Mouse (Mus musculus) neural tube, embryonic 15.5 days (tissue): ENCODE data around the gene Churc1. TPM values are rescaled to one million over a fixed set of nuclear protein-coding genes. Genes with fewer than 3 reads are reported as not detected.

Source experiments
- ATAC-seq: fragments of 200-750 bp; cut with Nextera tagmentation; 2 replicates; pipeline ENCODE4 v1.8.0; 2017; ENCODE audit warnings: mild to moderate bottlenecking, moderate TSS enrichment, moderate library complexity; ENCODE audit not compliant: low FRiP score
- H3K27ac ChIP-seq: fragments of 300-500 bp; sonication (generic); replicated peaks from 2 replicates; pipeline ENCODE4 v1.5.1; 2015; ENCODE audit warnings: mild to moderate bottlenecking, inconsistent platforms
- H3K27me3 ChIP-seq: fragments of 300-500 bp; sonication (generic); replicated peaks from 2 replicates; pipeline ENCODE4 v1.6.1; 2015; ENCODE audit warnings: inconsistent platforms
- H3K36me3 ChIP-seq: fragments of 300-500 bp; sonication (generic); 2 replicates; pipeline ENCODE4 v1.6.1; 2015; ENCODE audit warnings: inconsistent platforms
- H3K4me1 ChIP-seq: fragments of 300-500 bp; sonication (generic); 2 replicates; pipeline ENCODE4 v1.6.1; 2015; ENCODE audit warnings: inconsistent platforms
- H3K4me2 ChIP-seq: fragments of 300-500 bp; sonication (generic); 2 replicates; pipeline ENCODE4 v1.6.1; 2015; ENCODE audit warnings: inconsistent platforms, mild to moderate bottlenecking, moderate library complexity
- H3K4me3 ChIP-seq: fragments of 300-500 bp; sonication (generic); replicated peaks from 2 replicates; pipeline ENCODE4 v1.5.1; 2015; ENCODE audit warnings: mild to moderate bottlenecking, inconsistent platforms
- H3K9ac ChIP-seq: fragments of 300-500 bp; sonication (generic); replicated peaks from 2 replicates; pipeline ENCODE4 v1.6.1; 2015; ENCODE audit warnings: mild to moderate bottlenecking, inconsistent platforms
- H3K9me3 ChIP-seq: fragments of 300-500 bp; sonication (generic); replicated peaks from 2 replicates; pipeline ENCODE4 v1.6.1; 2016; ENCODE audit warnings: inconsistent platforms
- WGBS: fragments of 180-500 bp; shearing (Covaris S2); methylation state at CpG from one replicate; pipeline ENCODE4 v1.1.7; 2015; ENCODE audit warnings: mixed read lengths; 5-methylcytosine and 5-hydroxymethylcytosine counted together
- polyA plus RNA-seq: library from polyadenylated mRNA; unstranded; fragments of >200 nt; fragmentation: Nextera tagmentation; extraction: Ambion mirVana; gene quantifications from 2 replicates; pipeline ENCODE4 v1.2.1, GENCODE M21; 2015

Gene Churc1
- polyA plus RNA-seq, 1 experiment from 2014 or later: 173 TPM

- Histone ChIP-seq H3K9ac (no peak overlapping the region), H3K27me3 (no peaks in the 10 kb centered on the region), H3K9me3 (no peaks in the 10 kb centered on the region), H3K4me2 (no peak overlapping the region), H3K4me1 (no peaks in the 10 kb centered on the region), H3K4me3 (no peak overlapping the region), H3K36me3 (peaks cover 16% of the 10 kb centered on the region), H3K27ac (no peak overlapping the region)
- ATAC-seq: no peak
- 59% methylated on average over 5 of the region's 5 CpGs for WGBS
Measured at GRCm38 (mm10) chr12:76798008-76798720, 32.8 kb downstream of the Churc1 start.

DNA sequence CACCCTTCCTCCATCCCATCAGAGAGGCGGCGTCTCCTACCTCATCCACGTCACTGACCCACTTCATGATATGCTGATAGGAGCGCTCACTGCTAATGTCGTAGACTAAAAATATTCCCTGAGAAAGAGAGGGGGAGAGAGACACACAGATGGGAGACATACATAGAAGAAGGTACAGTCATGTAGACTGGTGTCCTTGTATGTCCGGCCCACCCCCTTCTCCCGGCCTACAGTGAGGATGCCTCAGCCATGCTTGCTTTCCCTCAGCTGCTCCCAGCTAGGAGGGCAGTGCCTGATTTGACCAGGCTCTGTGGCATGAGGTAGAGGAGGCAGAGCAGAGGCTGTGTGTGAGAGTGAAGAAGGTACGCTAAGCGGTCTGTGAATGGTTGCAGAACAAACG lies 37.7 kb downstream of the Churc1 start:
- 95% methylated on average over 10 of the region's 10 CpGs for whole genome bisulfite sequencing
- no peak overlapping the region for H3K27ac ChIP-seq
- H3K4me2 ChIP-seq: no peak overlapping the region
- H3K36me3 ChIP-seq: peaks cover 16% of the 10 kb centered on the region
- no peaks in the 10 kb centered on the region for H3K9me3 ChIP-seq
- H3K27me3 ChIP-seq: no peaks in the 10 kb centered on the region
- H3K9ac ChIP-seq: no peak overlapping the region
- ATAC-seq: no peak
- H3K4me3 ChIP-seq: no peak overlapping the region
- H3K4me1 ChIP-seq: no peaks in the 10 kb centered on the region

GRCm38 (mm10) chr12:76803700-76804252 lies 38.4 kb downstream of the Churc1 start:
- Histone ChIP-seq H3K27ac (no peak overlapping the region), H3K4me3 (no peak overlapping the region), H3K9ac (no peak overlapping the region), H3K4me2 (no peak overlapping the region), H3K36me3 (peaks cover 16% of the 10 kb centered on the region), H3K9me3 (no peaks in the 10 kb centered on the region), H3K27me3 (no peaks in the 10 kb centered on the region), H3K4me1 (no peaks in the 10 kb centered on the region)
- ATAC-seq: no peak
- 58% methylated on average over 7 of the region's 7 CpGs for WGBS

DNA sequence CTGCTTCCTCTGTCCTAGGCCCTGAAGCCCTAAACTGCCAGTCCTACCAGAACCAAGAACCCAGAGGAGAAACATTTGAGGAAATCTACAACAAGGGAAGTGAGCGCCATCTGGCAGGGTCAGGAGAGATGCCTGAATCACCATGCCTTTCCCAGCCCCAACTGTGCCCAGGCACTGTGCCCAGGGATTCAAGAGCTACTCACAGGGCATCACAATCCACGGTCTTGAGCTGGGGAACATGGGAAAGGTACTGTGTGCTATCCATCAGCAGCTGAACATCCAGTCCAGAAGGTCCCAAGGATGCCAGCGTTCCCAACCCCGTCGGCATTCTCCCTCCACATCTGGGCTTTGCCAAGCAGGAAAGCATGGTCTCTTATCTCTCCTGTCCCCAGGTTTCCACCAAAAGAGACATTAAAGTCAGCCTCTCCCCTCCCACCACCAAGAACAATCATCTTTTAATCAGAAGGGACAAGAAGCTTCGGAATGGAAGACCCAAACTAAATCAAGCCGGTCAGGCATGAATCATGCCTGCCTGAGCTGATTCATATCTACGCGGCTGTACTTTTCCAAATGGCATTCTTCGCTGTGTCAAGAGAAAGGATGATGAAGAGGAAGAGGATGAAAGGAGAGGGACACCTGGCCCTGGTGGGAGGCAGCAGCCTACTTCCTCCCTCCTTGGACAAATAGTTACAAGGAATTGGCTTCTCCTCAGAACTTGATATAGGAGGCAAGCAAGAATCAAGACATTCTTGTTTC lies 39.9 kb downstream of the Churc1 start:
- H3K9me3 ChIP-seq: no peaks in the 10 kb centered on the region
- H3K4me3 ChIP-seq: no peak overlapping the region
- no peak for ATAC-seq
- no peaks in the 10 kb centered on the region for H3K27me3 ChIP-seq
- no peak overlapping the region for H3K27ac ChIP-seq
- H3K36me3 ChIP-seq: peaks cover 3% of the 10 kb centered on the region; the same call in 1 of the 2 replicates
- H3K4me2 ChIP-seq: no peak overlapping the region
- 91% methylated on average over 10 of the region's 10 CpGs for WGBS
- no peaks in the 10 kb centered on the region for H3K4me1 ChIP-seq
- no peak overlapping the region for H3K9ac ChIP-seq

DNA sequence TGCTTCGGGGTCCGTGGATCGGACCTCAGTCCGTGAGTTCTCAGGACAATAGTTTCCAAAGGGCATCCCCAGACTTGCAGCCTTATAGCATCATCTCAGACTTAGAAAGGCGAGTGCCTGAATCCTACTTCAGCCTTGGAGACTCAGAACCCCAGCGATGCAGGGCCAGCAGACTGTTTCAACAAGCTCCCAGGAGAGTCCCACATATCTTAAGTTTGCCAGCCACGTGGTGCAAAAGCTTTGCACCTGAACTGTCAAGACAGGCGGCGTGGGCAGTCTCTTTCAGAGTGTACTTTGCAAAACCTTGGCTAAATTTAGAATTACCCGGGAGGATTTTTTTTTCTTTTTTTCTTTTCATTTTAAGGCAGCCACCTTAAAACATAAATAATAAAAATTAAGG lies 42.5 kb downstream of the Churc1 start:
- no peak for ATAC-seq
- Histone ChIP-seq H3K27me3 (no peaks in the 10 kb centered on the region), H3K9me3 (no peaks in the 10 kb centered on the region), H3K27ac (no peak overlapping the region), H3K36me3 (peaks cover 4% of the 10 kb centered on the region; the same call in 1 of the 2 replicates), H3K9ac (no peak overlapping the region), H3K4me1 (no peaks in the 10 kb centered on the region), H3K4me3 (no peak overlapping the region), H3K4me2 (no peak overlapping the region)
- 84% methylated on average over 10 of the region's 10 CpGs for WGBS

- no peak overlapping the region for H3K4me3 ChIP-seq
- H3K9ac ChIP-seq: no peak overlapping the region
- H3K4me2 ChIP-seq: no peak overlapping the region
- no peak overlapping the region for H3K27ac ChIP-seq
- 0 out of 2 replicates have a peak, but pooled peaks cover 2% of the 10 kb centered on the region for H3K4me1 ChIP-seq
- ATAC-seq: no peak
- H3K27me3 ChIP-seq: no peaks in the 10 kb centered on the region
- WGBS: 92% methylated on average over 5 of the region's 5 CpGs
- peaks cover 4% of the 10 kb centered on the region; the same call in 1 of the 2 replicates for H3K36me3 ChIP-seq
- H3K9me3 ChIP-seq: no peaks in the 10 kb centered on the region
Measured at GRCm38 (mm10) chr12:76810491-76810890, 45.2 kb downstream of the Churc1 start.

- H3K9me3 ChIP-seq: no peaks in the 10 kb centered on the region
- no peak overlapping the region for H3K9ac ChIP-seq
- H3K4me3 ChIP-seq: no peak overlapping the region
- H3K4me1 ChIP-seq: 0 out of 2 replicates have a peak, but pooled peaks cover 2% of the 10 kb centered on the region
- H3K36me3 ChIP-seq: peaks cover 4% of the 10 kb centered on the region; the same call in 1 of the 2 replicates
- ATAC-seq: no peak
- no peaks in the 10 kb centered on the region for H3K27me3 ChIP-seq
- no peak overlapping the region for H3K27ac ChIP-seq
- H3K4me2 ChIP-seq: no peak overlapping the region
- 92% methylated on average over 4 of the region's 4 CpGs for WGBS
Measured at GRCm38 (mm10) chr12:76811006-76811405, 45.7 kb downstream of the Churc1 start.

- Histone ChIP-seq H3K36me3 (peaks cover 4% of the 10 kb centered on the region; the same call in 1 of the 2 replicates), H3K4me1 (peaks cover 10% of the 10 kb centered on the region; the same call in 1 of the 2 replicates), H3K27me3 (no peaks in the 10 kb centered on the region), H3K27ac (no peak overlapping the region), H3K4me2 (no peak overlapping the region), H3K9ac (no peak overlapping the region), H3K9me3 (no peaks in the 10 kb centered on the region), H3K4me3 (no peak overlapping the region)
- no peak for ATAC-seq
- WGBS: 89% methylated on average over 10 of the region's 10 CpGs
Measured at GRCm38 (mm10) chr12:76813543-76813942, 48.2 kb downstream of the Churc1 start.

GRCm38 (mm10) chr12:76814120-76814519 lies 48.8 kb downstream of the Churc1 start:
- 86% methylated on average over 2 of the region's 2 CpGs for WGBS
- peaks cover 13% of the 10 kb centered on the region for H3K4me1 ChIP-seq
- H3K27me3 ChIP-seq: no peaks in the 10 kb centered on the region
- ATAC-seq: no peak
- peaks cover 4% of the 10 kb centered on the region; the same call in 1 of the 2 replicates for H3K36me3 ChIP-seq
- H3K9ac ChIP-seq: no peak overlapping the region
- H3K4me2 ChIP-seq: no peak overlapping the region
- H3K27ac ChIP-seq: no peak overlapping the region
- no peak overlapping the region for H3K4me3 ChIP-seq
- H3K9me3 ChIP-seq: no peaks in the 10 kb centered on the region

GRCm38 (mm10) chr12:76816720-76817119 lies 51.4 kb downstream of the Churc1 start:
- Histone ChIP-seq H3K4me3 (no peak overlapping the region), H3K36me3 (peaks cover 4% of the 10 kb centered on the region; the same call in 1 of the 2 replicates), H3K9me3 (no peaks in the 10 kb centered on the region), H3K4me1 (peaks cover 39% of the 10 kb centered on the region), H3K9ac (no peak overlapping the region), H3K4me2 (no peak overlapping the region), H3K27me3 (no peaks in the 10 kb centered on the region), H3K27ac (no peak overlapping the region)
- 70% methylated on average over 4 of the region's 4 CpGs for WGBS
- ATAC-seq: no peak

GRCm38 (mm10) chr12:76817176-76817575 lies 51.8 kb downstream of the Churc1 start:
- 65% methylated on average over 4 of the region's 4 CpGs for WGBS
- H3K4me3 ChIP-seq: no peak overlapping the region
- H3K9me3 ChIP-seq: no peaks in the 10 kb centered on the region
- H3K4me2 ChIP-seq: no peak overlapping the region
- H3K9ac ChIP-seq: no peak overlapping the region
- H3K27me3 ChIP-seq: no peaks in the 10 kb centered on the region
- ATAC-seq: no peak
- H3K4me1 ChIP-seq: peaks cover 41% of the 10 kb centered on the region
- H3K36me3 ChIP-seq: peaks cover 4% of the 10 kb centered on the region; the same call in 1 of the 2 replicates
- H3K27ac ChIP-seq: no peak overlapping the region
